Mouse (Mus musculus): ENCODE measurements around the gene Itprid1. TPM values are rescaled to one million over a fixed set of nuclear protein-coding genes. Genes with fewer than 3 reads are reported as not detected.

Gene Itprid1
- not detected in 2 replicates for polyA plus RNA-seq (2012; rRNA removed)

- Histone ChIP-seq H3K4me3 (ENCODE audit: insufficient read depth, low read depth, low read length) (no peak within 1 kb of the TSS), H3K27ac (ENCODE audit: insufficient read depth, low read depth, low read length) (no peak within 1 kb of the TSS), H3K4me1 (ENCODE audit: control insufficient read depth, insufficient read depth, low read length) (no peaks in the 10 kb centered on the region), H3K27me3 (replicated peaks; ENCODE audit: control insufficient read depth, insufficient read depth, low read length) (no peaks in the 10 kb centered on the region), H3K36me3 (ENCODE audit: control insufficient read depth, insufficient read depth, low read length) (no peaks in the 10 kb centered on the region)
- no peak for DNase-seq
- TF ChIP-seq POLR2A (IDR thresholded peaks at IDR 0.05; ENCODE audit: low read depth, low read length) (no peak), CTCF (conservative IDR thresholded peaks at IDR 0.05; ENCODE audit: insufficient read depth, insufficient read length, low read depth, low read length) (no peak)
- WGBS: 77% methylated on average over 8 of the region's 8 CpGs
These were observed at the start of gene Itprid1 for GRCm38 (mm10) chr6:55836650-55837320. Gene Itprid1, plus strand, starts transcription at chr6:55836895.

DNA sequence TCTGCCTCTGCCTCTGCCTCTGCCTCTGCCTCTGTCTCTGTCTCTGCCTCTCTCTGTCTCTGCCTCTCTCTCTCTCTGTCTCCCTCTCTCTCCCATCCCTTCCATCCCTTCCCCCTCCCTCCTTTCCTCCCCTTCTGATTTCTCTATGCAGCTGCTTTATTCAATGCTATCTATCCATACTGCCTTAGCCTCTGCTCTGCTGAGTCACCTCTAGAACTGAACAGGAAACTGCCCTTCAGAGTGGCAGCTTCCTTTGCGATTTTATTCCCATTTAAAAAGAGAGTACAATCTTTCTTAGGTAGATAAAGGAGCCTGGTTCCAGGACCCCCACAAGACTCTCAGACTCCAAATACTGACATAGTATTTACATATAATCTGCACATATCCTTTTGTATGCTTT lies 47.1 kb upstream of the Itprid1 start:
- H3K4me3 ChIP-seq (ENCODE audit: insufficient read depth, low read depth, low read length): no peak overlapping the region
- H3K36me3 ChIP-seq (ENCODE audit: control insufficient read depth, insufficient read depth, low read length): no peaks in the 10 kb centered on the region
- no peaks in the 10 kb centered on the region; the same call in 1 of the 2 replicates for H3K27me3 ChIP-seq (replicated peaks; ENCODE audit: control insufficient read depth, insufficient read depth, low read length)
- WGBS: 56% methylated on average over 1 of the region's 1 CpGs
- H3K27ac ChIP-seq (ENCODE audit: insufficient read depth, low read depth, low read length): no peak overlapping the region
- H3K4me1 ChIP-seq (ENCODE audit: control insufficient read depth, insufficient read depth, low read length): no peaks in the 10 kb centered on the region
- TF ChIP-seq POLR2A (IDR thresholded peaks at IDR 0.05; ENCODE audit: low read depth, low read length) (no peak), CTCF (conservative IDR thresholded peaks at IDR 0.05; ENCODE audit: insufficient read depth, insufficient read length, low read depth, low read length) (no peak)
- DNase-seq: no peak

- Histone ChIP-seq H3K27me3 (replicated peaks; ENCODE audit: control insufficient read depth, insufficient read depth, low read length) (no peaks in the 10 kb centered on the region; the same call in 1 of the 2 replicates), H3K4me3 (ENCODE audit: insufficient read depth, low read depth, low read length) (no peak overlapping the region), H3K27ac (ENCODE audit: insufficient read depth, low read depth, low read length) (no peak overlapping the region), H3K36me3 (ENCODE audit: control insufficient read depth, insufficient read depth, low read length) (no peaks in the 10 kb centered on the region), H3K4me1 (ENCODE audit: control insufficient read depth, insufficient read depth, low read length) (no peaks in the 10 kb centered on the region)
- no peak for DNase-seq
- 31% methylated on average over 6 of the region's 6 CpGs for WGBS
- TF ChIP-seq POLR2A (IDR thresholded peaks at IDR 0.05; ENCODE audit: low read depth, low read length) (no peak), CTCF (conservative IDR thresholded peaks at IDR 0.05; ENCODE audit: insufficient read depth, insufficient read length, low read depth, low read length) (no peak)
These were observed 44.7 kb upstream of the Itprid1 start for GRCm38 (mm10) chr6:55791852-55792496.

- no peak overlapping the region for H3K27ac ChIP-seq (ENCODE audit: insufficient read depth, low read depth, low read length)
- TF ChIP-seq CTCF (conservative IDR thresholded peaks at IDR 0.05; ENCODE audit: insufficient read depth, insufficient read length, low read depth, low read length): no peak
- TF ChIP-seq POLR2A (IDR thresholded peaks at IDR 0.05; ENCODE audit: low read depth, low read length): no peak
- no peak overlapping the region for H3K4me3 ChIP-seq (ENCODE audit: insufficient read depth, low read depth, low read length)
- no peaks in the 10 kb centered on the region; the same call in 1 of the 2 replicates for H3K27me3 ChIP-seq (replicated peaks; ENCODE audit: control insufficient read depth, insufficient read depth, low read length)
- 76% methylated on average over 8 of the region's 8 CpGs for WGBS
- no peaks in the 10 kb centered on the region for H3K4me1 ChIP-seq (ENCODE audit: control insufficient read depth, insufficient read depth, low read length)
- no peaks in the 10 kb centered on the region for H3K36me3 ChIP-seq (ENCODE audit: control insufficient read depth, insufficient read depth, low read length)
- no peak for DNase-seq
These were observed 44.2 kb upstream of the Itprid1 start for GRCm38 (mm10) chr6:55792536-55792935.

- Histone ChIP-seq H3K27ac (ENCODE audit: insufficient read depth, low read depth, low read length) (no peak overlapping the region), H3K36me3 (ENCODE audit: control insufficient read depth, insufficient read depth, low read length) (no peaks in the 10 kb centered on the region), H3K27me3 (replicated peaks; ENCODE audit: control insufficient read depth, insufficient read depth, low read length) (no peaks in the 10 kb centered on the region), H3K4me3 (ENCODE audit: insufficient read depth, low read depth, low read length) (no peak overlapping the region), H3K4me1 (ENCODE audit: control insufficient read depth, insufficient read depth, low read length) (no peaks in the 10 kb centered on the region)
- no peak for TF ChIP-seq POLR2A (IDR thresholded peaks at IDR 0.05; ENCODE audit: low read depth, low read length)
- TF ChIP-seq CTCF (conservative IDR thresholded peaks at IDR 0.05; ENCODE audit: insufficient read depth, insufficient read length, low read depth, low read length): no peak
- DNase-seq: no peak
- 71% methylated on average over 1 of the region's 1 CpGs for WGBS
These were observed 34.0 kb upstream of the Itprid1 start for GRCm38 (mm10) chr6:55802686-55803085.

- TF ChIP-seq CTCF (conservative IDR thresholded peaks at IDR 0.05; ENCODE audit: insufficient read depth, insufficient read length, low read depth, low read length) (no peak), POLR2A (IDR thresholded peaks at IDR 0.05; ENCODE audit: low read depth, low read length) (no peak)
- DNase-seq: no peak
- Histone ChIP-seq H3K36me3 (ENCODE audit: control insufficient read depth, insufficient read depth, low read length) (no peaks in the 10 kb centered on the region), H3K27ac (ENCODE audit: insufficient read depth, low read depth, low read length) (no peak overlapping the region), H3K4me1 (ENCODE audit: control insufficient read depth, insufficient read depth, low read length) (no peaks in the 10 kb centered on the region), H3K27me3 (replicated peaks; ENCODE audit: control insufficient read depth, insufficient read depth, low read length) (no peaks in the 10 kb centered on the region), H3K4me3 (ENCODE audit: insufficient read depth, low read depth, low read length) (no peak overlapping the region)
- WGBS: 72% methylated on average over 7 of the region's 7 CpGs
These were observed 33.3 kb upstream of the Itprid1 start for GRCm38 (mm10) chr6:55803357-55803756.

DNA sequence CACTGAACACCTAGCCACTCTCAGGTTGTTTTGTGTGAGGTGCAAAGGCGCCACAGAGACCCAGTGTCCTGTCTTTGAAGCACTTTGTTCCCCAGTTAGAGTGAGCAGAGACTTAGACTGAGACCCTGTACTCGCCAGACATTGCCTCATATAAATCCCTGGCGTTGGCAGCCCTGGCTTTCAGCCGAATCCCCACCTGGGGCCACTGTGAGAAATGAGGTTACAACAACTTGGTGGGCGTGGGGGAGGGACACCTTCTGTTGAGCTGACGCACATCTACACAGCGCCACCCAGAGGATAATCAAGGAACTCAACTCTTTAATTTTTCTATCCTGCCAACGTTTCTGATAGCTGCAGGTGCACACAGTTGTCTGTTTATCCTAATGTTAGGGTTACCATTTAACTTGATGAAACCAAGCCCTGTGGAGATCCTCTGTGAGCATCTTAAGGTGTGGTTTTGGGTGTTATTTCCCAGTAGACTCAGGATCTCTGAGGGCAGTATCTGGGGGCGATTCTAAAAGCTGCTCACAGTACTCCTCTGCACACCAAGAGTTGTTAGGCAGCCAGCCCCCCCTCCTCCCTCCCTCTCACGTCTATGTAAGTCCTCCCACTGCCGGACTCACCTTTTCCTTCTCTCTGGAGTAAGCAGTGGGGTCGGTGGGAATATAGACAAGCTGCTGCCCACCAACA lies 32.6 kb upstream of the Itprid1 start:
- 26% methylated on average over 12 of the region's 12 CpGs for WGBS

More for the DNA sequence above, 32.6 kb upstream of the Itprid1 start:
- no peak for DNase-seq
- Histone ChIP-seq H3K36me3 (ENCODE audit: control insufficient read depth, insufficient read depth, low read length) (no peaks in the 10 kb centered on the region), H3K4me3 (ENCODE audit: insufficient read depth, low read depth, low read length) (no peak overlapping the region), H3K27ac (ENCODE audit: insufficient read depth, low read depth, low read length) (no peak overlapping the region), H3K4me1 (ENCODE audit: control insufficient read depth, insufficient read depth, low read length) (no peaks in the 10 kb centered on the region), H3K27me3 (replicated peaks; ENCODE audit: control insufficient read depth, insufficient read depth, low read length) (no peaks in the 10 kb centered on the region)
- TF ChIP-seq CTCF (conservative IDR thresholded peaks at IDR 0.05; ENCODE audit: insufficient read depth, insufficient read length, low read depth, low read length): no peak
- TF ChIP-seq POLR2A (IDR thresholded peaks at IDR 0.05; ENCODE audit: low read depth, low read length): no peak
